Mouse (Mus musculus): ENCODE data around the gene Glrx2. TPM values are rescaled to one million over a fixed set of nuclear protein-coding genes. Genes with fewer than 3 reads are reported as not detected.

The Glrx2 gene
- polyA plus RNA-seq, 1 experiment from 2014 or later, result 79.4 TPM

DNA sequence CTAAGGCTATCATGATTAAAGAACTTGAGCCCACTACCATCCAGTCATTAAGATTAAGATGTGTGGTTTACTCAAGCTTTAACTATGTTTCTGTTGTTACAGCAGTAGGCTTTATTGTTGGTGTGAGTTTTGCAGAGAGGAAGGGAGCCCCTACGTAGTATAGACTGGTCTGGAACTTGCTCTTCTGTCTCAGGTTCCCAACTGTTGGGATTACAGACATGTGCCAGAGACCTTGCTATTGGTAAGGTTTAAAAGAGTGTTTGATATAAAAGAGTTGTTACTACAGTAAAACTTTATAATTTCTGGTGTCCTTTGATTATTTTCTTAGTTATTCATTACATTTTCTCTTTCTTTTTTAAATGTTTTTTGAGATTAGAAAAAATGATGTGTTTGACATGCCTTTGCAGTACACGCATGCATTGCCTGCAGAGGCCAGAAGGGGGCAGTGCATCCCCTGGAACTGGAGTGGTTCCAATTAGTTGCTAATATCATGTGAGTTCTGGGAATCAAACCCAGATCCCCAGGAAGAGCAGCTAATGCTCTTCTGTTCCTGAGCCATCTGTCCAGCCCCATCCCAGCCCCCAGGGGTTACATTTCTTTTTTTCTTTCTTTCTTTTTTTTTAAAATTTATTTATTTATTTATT lies 72.6 kb downstream of the Glrx2 start:
- DNase-seq (ENCODE audit: low spot score) (peak; percentile 62), ATAC-seq (ENCODE audit: insufficient number of reproducible peaks, low FRiP score, low TSS enrichment, low read depth) (no peak)
- no peaks in the 10 kb centered on the region for H3K27me3 ChIP-seq (ENCODE audit: control insufficient read depth, insufficient read depth, low read length)
- no peak overlapping the region for H3K27ac ChIP-seq (replicated peaks; ENCODE audit: low read depth, low read length)
- H3K4me1 ChIP-seq (ENCODE audit: control insufficient read depth, insufficient read depth, low read length), result no peaks in the 10 kb centered on the region
- H3K9me3 ChIP-seq (ENCODE audit: control insufficient read depth, low read length), result no peaks in the 10 kb centered on the region
- H3K4me3 ChIP-seq (ENCODE audit: low read depth, low read length), result no peak overlapping the region
- no peaks in the 10 kb centered on the region for H3K36me3 ChIP-seq (ENCODE audit: control insufficient read depth, insufficient read depth, low read length)
- H3K9ac ChIP-seq (ENCODE audit: low read length), result no peak overlapping the region
- H3K4me2 ChIP-seq (ENCODE audit: low read depth, severe bottlenecking), result no peak overlapping the region
- 81% methylated on average over 2 of the region's 2 CpGs for WGBS

Other genes starting within 250 kb of the Glrx2 start
- gene B3galt2, start 75.7 kb upstream of the Glrx2 start, polyA plus RNA-seq (2014; fragmentation: Nextera tagmentation; extraction: Ambion mirVana), result 0.34 and 0.40 TPM in 2 replicates
- gene Cdc73, start 13.4 kb upstream of the Glrx2 start, polyA plus RNA-seq (2014; fragmentation: Nextera tagmentation; extraction: Ambion mirVana), result 22.0 and 22.3 TPM in 2 replicates
- gene Trove2, start 60.7 kb downstream of the Glrx2 start, polyA plus RNA-seq (2014; fragmentation: Nextera tagmentation; extraction: Ambion mirVana), result 22.3 and 25.5 TPM in 2 replicates
- gene Uchl5, start 60.9 kb downstream of the Glrx2 start, polyA plus RNA-seq (2014; fragmentation: Nextera tagmentation; extraction: Ambion mirVana), result 85.9 and 89.0 TPM in 2 replicates